Mouse (Mus musculus) stomach, postnatal 0 days (tissue): ENCODE data around the gene Lama2.

Experiments used
- CTCF ChIP-seq: IDR thresholded peaks from 2 replicates; pipeline ENCODE4 v1.5.1; 2016; ENCODE audit warnings: antibody characterized with exemption, low read depth, mild to moderate bottlenecking, moderate library complexity
- EP300 ChIP-seq: optimal IDR thresholded peaks from 2 replicates; pipeline ENCODE3; 2016; ENCODE audit warnings: antibody characterized with exemption

- TF ChIP-seq CTCF (no peak), EP300 (no peak)
Measured at GRCm38 (mm10) chr10:27054488-27054887, 565.1 kb downstream of the Lama2 start.
